Mouse (Mus musculus) ES-E14 (cell line): Measurements from ENCODE around the gene Insm2.
"Not testable (repeated sequence)": the region's sequence is repeated elsewhere in the genome, so short reads cannot be mapped to it uniquely, and the experiment has no call there.

Experiments
- CHD2 ChIP-seq: IDR thresholded peaks from 2 replicates; pipeline ENCODE4 v1.6.1; 2014; ENCODE audit warnings: mild to moderate bottlenecking, low read depth, low read length, inconsistent platforms
- HCFC1 ChIP-seq: IDR thresholded peaks from 2 replicates; pipeline ENCODE4 v1.6.1; 2012; ENCODE audit warnings: low read length, inconsistent platforms, borderline replicate concordance; ENCODE audit not compliant: insufficient read depth
- MAFK ChIP-seq: IDR thresholded peaks from 2 replicates; pipeline ENCODE4 v1.6.1; 2014; ENCODE audit warnings: mild to moderate bottlenecking, low read depth, low read length, inconsistent platforms; ENCODE audit not compliant: insufficient read depth

DNA sequence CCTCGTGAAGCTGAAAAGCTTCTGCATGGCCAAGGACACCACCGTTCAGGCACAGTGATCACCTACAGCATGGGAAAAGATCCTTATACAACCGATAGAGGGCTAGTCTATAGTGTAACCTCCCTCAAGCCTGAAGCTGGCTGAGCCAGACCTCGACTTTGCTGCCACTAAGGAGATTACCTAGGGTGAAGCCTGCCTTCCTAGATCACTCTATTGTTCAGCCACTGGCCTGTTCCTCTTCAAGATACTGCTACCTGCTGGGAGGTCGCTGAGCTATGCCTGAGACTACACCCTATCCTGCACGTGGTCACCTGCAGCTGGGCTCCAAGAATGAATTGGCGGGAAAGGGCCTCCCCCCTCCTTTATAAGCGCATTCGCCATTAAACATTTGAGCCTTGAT lies 12.3 kb upstream of the Insm2 start:
- not testable (repeated sequence) for TF ChIP-seq HCFC1, CHD2, MAFK
